Comparison of ENCODE assay signal across 8 mouse cellular contexts in genomic region chr4:33248915-33249314, GRCm38 (mm10). TPM values are rescaled to one million over a fixed set of nuclear protein-coding genes. Genes with fewer than 3 reads are reported as not detected.
A peak's percentile ranks its signal among the peaks of the same experiment; 100 is the strongest.
DNase-seq lines count a peak whose midpoint lies in the region; ATAC-seq and TF ChIP-seq lines count a peak whose summit lies in the region.

No protein-coding gene starts in this region.

- 0% methylated on average over 4 of the region's 4 CpGs for WGBS in kidney, embryonic 15.5 days

- peaks cover 21% of the 10 kb centered on the region for H3K4me1 ChIP-seq in kidney, embryonic 15.5 days

- peaks cover 29% of the 10 kb centered on the region for H3K79me2 ChIP-seq in myocyte (ENCODE audit: control insufficient read depth, insufficient read depth)

- peak; percentile 23 for DNase-seq in cerebellum, adult 8-10 months
- no peak for DNase-seq in cerebellum, postnatal 25 days
- DNase-seq in thymus, postnatal 4 days, result peak; percentile 29
- no peak for DNase-seq in thymus, postnatal 10 days (ENCODE audit: low spot score in 2 of 2)
- DNase-seq in testis, postnatal 14 days (ENCODE audit: low spot score), result no peak
- no peak for DNase-seq in layer of hippocampus, postnatal 36 days

- H3K9ac ChIP-seq in kidney, embryonic 15.5 days, result peak overlapping the region; percentile 48

- H3ac ChIP-seq in myocyte (ENCODE audit: control insufficient read depth, insufficient read length), result peak overlapping the region; percentile 81

- peaks cover 24% of the 10 kb centered on the region for H3K36me3 ChIP-seq in kidney, embryonic 15.5 days
- peaks cover 27% of the 10 kb centered on the region for H3K36me3 ChIP-seq in myocyte (ENCODE audit: control insufficient read depth, insufficient read depth)

- no peaks in the 10 kb centered on the region for H3K27me3 ChIP-seq in kidney, embryonic 15.5 days
- H3K27me3 ChIP-seq in myocyte (ENCODE audit: control insufficient read depth, insufficient read depth, insufficient read length), result no peaks in the 10 kb centered on the region

- H3K4me2 ChIP-seq in kidney, embryonic 15.5 days, result peak overlapping the region; percentile 68
- H3K4me2 ChIP-seq in myocyte (ENCODE audit: low read depth), result peak overlapping the region; percentile 98

- H3K9me3 ChIP-seq in kidney, embryonic 15.5 days (replicated peaks), result no peaks in the 10 kb centered on the region

- ATAC-seq in kidney, embryonic 15.5 days (replicated peaks; ENCODE audit: low FRiP score), result no peak

- H3K4me3 ChIP-seq in kidney, embryonic 15.5 days (replicated peaks), result peak overlapping the region; percentile 92
- peak overlapping the region; percentile 52 for H3K4me3 ChIP-seq in myocyte

- H3K27ac ChIP-seq in kidney, embryonic 15.5 days, result peak overlapping the region; percentile 100

- no peak for TF ChIP-seq POLR2A in myocyte (IDR thresholded peaks at IDR 0.05; ENCODE audit: insufficient read length, low read depth)

TF ChIP-seq in myocyte, 11 proteins besides CTCF, POLR2A, EP300 and RAD21:
- TF ChIP-seq REST (IDR thresholded peaks at IDR 0.05; ENCODE audit: insufficient read depth, insufficient read length), result no peak
- no peak for TF ChIP-seq CEBPB (IDR thresholded peaks at IDR 0.05; ENCODE audit: insufficient read depth, poor library complexity, severe bottlenecking)
- no peak for TF ChIP-seq MAX (IDR thresholded peaks at IDR 0.05; ENCODE audit: low read depth)
- no peak for TF ChIP-seq MYOD1 (IDR thresholded peaks at IDR 0.05; ENCODE audit: control insufficient read depth in 1 of 3, insufficient read length in 2 of 3, low read depth in 2 of 3)
- TF ChIP-seq TCF12 (IDR thresholded peaks at IDR 0.05; ENCODE audit: insufficient read depth, poor library complexity, severe bottlenecking), result no peak
- TF ChIP-seq TCF3 (IDR thresholded peaks at IDR 0.05; ENCODE audit: insufficient read length, low read depth), result no peak
- TF ChIP-seq SRF (IDR thresholded peaks at IDR 0.05; ENCODE audit: control insufficient read depth, insufficient read length, low read depth), result no peak
- TF ChIP-seq POLR2AphosphoS2 (IDR thresholded peaks at IDR 0.05; ENCODE audit: insufficient read length, low read depth), result no peak
- no peak for TF ChIP-seq MYOG (IDR thresholded peaks at IDR 0.05; ENCODE audit: control insufficient read depth in 1 of 3, insufficient read depth in 1 of 3, insufficient read length in 2 of 3, low read depth in 2 of 3)
- no peak for TF ChIP-seq E2F4 (IDR thresholded peaks at IDR 0.05; ENCODE audit: insufficient read depth)
- TF ChIP-seq USF1 (IDR thresholded peaks at IDR 0.05; ENCODE audit: low read depth), result no peak

RNA-seq across cellular contexts. Expression of gene Srsf12, which starts 40.1 kb away (rescaled TPM):
- 4.7 and 5.1 TPM in 2 replicates for polyA plus RNA-seq in kidney, embryonic 15.5 days (2015; fragmentation: Nextera tagmentation; extraction: Ambion mirVana)
- polyA plus RNA-seq in myocyte (2012; fragmentation: generic; extraction: Trizol), result not detected
- total RNA-seq in layer of hippocampus, postnatal 36 days (2021), result 10 to 100 TPM; 26.9 to 28.7 TPM

RNA-seq across cellular contexts. Expression of gene Pnrc1, which starts 41.0 kb away (rescaled TPM):
- polyA plus RNA-seq in kidney, embryonic 15.5 days (2015; fragmentation: Nextera tagmentation; extraction: Ambion mirVana), result 86.5 and 90.2 TPM in 2 replicates
- 37.1 TPM for polyA plus RNA-seq in myocyte (2012; fragmentation: generic; extraction: Trizol)
- total RNA-seq in layer of hippocampus, postnatal 36 days (2021), result 100 to 1,000 TPM; 137 to 151 TPM

RNA-seq across cellular contexts. Expression of gene Pm20d2, which starts 59.4 kb away (rescaled TPM):
- 0.83 and 1.2 TPM in 2 replicates for polyA plus RNA-seq in kidney, embryonic 15.5 days (2015; fragmentation: Nextera tagmentation; extraction: Ambion mirVana)
- polyA plus RNA-seq in myocyte (2012; fragmentation: generic; extraction: Trizol), result not detected
- 1 to 10 TPM; 7.9 to 9.9 TPM for total RNA-seq in layer of hippocampus, postnatal 36 days (2021)

Comparison
In these comparisons a context has a peak if more than half of its experiments do, and no peak if none do; other contexts are left out.
1. DNase-seq: peak in cerebellum, adult 8-10 months (single experiment) and thymus, postnatal 4 days (single experiment); none in cerebellum, postnatal 25 days (0 of 2), thymus, postnatal 10 days (0 of 2), testis, postnatal 14 days (single experiment) and layer of hippocampus, postnatal 36 days (0 of 2).